Mouse (Mus musculus) left cerebral cortex, adult 18-20 months (tissue): ENCODE results near the gene Gm28845. TPM values are rescaled to one million over a fixed set of nuclear protein-coding genes. Genes with fewer than 3 reads are reported as not detected.

ENCODE experiments used
- DNase-seq, 2 experiments: peaks; one replicate each; pipeline ENCODE4 v3.0.0; 2021 to 2022; ENCODE audit warnings: low spot score in 2 of 2, mixed read lengths in 1 of 2
- long read RNA-seq, 2 experiments: library from polyadenylated mRNA; stranded (forward); transcript quantifications; one replicate each; pipeline ENCODE4 v2.0.0; 2021
- total RNA-seq, 2 experiments: library from RNA; stranded (reverse); gene quantifications; 2 replicates each; pipeline ENCODE4 v1.2.3; 2021

The Gm28845 gene
- under 1 TPM in 1 of 2 experiments, not detected in 1; 0.91 TPM for total RNA-seq
- long read RNA-seq, experiment 1, result 0 reads
- long read RNA-seq, experiment 2, result 0 reads

- no peak for DNase-seq
Observed at GRCm38 (mm10) chr1:65119438-65119837, at the start of gene Gm28845. TSS of gene Gm28845 (minus strand) at chr1:65119558.

- no peak for DNase-seq
Observed at GRCm38 (mm10) chr1:65167496-65167895, 48.1 kb upstream of the Gm28845 start.

GRCm38 (mm10) chr1:65162210-65162609 is 42.9 kb upstream of the Gm28845 start:
- no peak for DNase-seq

GRCm38 (mm10) chr1:65156111-65156510 is 36.8 kb upstream of the Gm28845 start:
- no peak for DNase-seq

GRCm38 (mm10) chr1:65154814-65155213 is 35.5 kb upstream of the Gm28845 start:
- no peak for DNase-seq

GRCm38 (mm10) chr1:65147971-65148370 is 28.6 kb upstream of the Gm28845 start:
- no peak for DNase-seq

GRCm38 (mm10) chr1:65147326-65147725 is 28.0 kb upstream of the Gm28845 start:
- DNase-seq, result no peak

- no peak for DNase-seq
Observed at GRCm38 (mm10) chr1:65146601-65147000, 27.2 kb upstream of the Gm28845 start.

GRCm38 (mm10) chr1:65144783-65145182 is 25.4 kb upstream of the Gm28845 start:
- no peak for DNase-seq

GRCm38 (mm10) chr1:65137560-65137959 is 18.2 kb upstream of the Gm28845 start:
- DNase-seq, result no peak

GRCm38 (mm10) chr1:65132833-65133232 is 13.5 kb upstream of the Gm28845 start:
- DNase-seq, result no peak

GRCm38 (mm10) chr1:65131671-65132070 is 12.3 kb upstream of the Gm28845 start:
- no peak for DNase-seq

GRCm38 (mm10) chr1:65130226-65130625 is 10.9 kb upstream of the Gm28845 start:
- DNase-seq, result no peak

GRCm38 (mm10) chr1:65129634-65130180 is 10.3 kb upstream of the Gm28845 start:
- DNase-seq, result no peak

GRCm38 (mm10) chr1:65122574-65123372 is 3.4 kb upstream of the Gm28845 start, which contains the start of gene D630023F18Rik:
TSS of gene D630023F18Rik (minus strand) at chr1:65123214.
- peak; percentile 12 to 39 for DNase-seq

- no peak for DNase-seq
Observed at GRCm38 (mm10) chr1:65118150-65118913, 1.0 kb downstream of the Gm28845 start.

- DNase-seq, result no peak
Observed at GRCm38 (mm10) chr1:65113536-65114172, 5.7 kb downstream of the Gm28845 start.

- no peak for DNase-seq
Observed at GRCm38 (mm10) chr1:65112807-65113196, 6.6 kb downstream of the Gm28845 start.

GRCm38 (mm10) chr1:65112031-65112806 is 7.1 kb downstream of the Gm28845 start:
- DNase-seq, result peak; percentile 75 to 76

GRCm38 (mm10) chr1:65109756-65110435 is 9.5 kb downstream of the Gm28845 start:
- DNase-seq, result no peak
